Comparison of ENCODE assay signal across 19 mouse cellular contexts in the genomic region with DNA sequence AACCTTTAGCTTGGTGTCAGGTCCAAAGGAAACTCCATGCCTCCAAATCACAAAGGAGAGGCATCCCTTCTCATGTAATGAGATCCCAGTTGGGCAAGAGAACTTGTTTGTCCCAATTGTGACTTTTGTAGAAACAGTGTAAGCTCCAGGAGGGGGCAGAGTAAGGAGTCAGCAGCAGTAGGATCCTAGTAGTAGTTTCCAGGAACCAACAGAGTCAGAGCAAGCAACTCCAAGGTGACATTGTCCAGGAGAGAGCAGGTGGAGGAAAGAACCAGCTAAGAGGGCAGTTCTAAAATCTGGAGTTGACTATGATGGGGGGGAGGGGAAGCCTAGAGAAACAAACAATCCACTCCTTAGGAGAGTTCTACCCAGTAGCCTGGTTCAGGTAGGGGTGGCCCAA. TPM values are rescaled to one million over a fixed set of nuclear protein-coding genes. Genes with fewer than 3 reads are reported as not detected.
"Had no signal": no experiment of that assay in that cellular context is flagged by ENCODE, and none has a peak within 500 bp of the region (broad histone marks: within the 10 kb centered on the region; RNA-seq: fewer than 3 reads in every experiment).

No protein-coding gene starts in this region.

- H3K4me1 ChIP-seq: midbrain, embryonic 12.5 days; neural tube, embryonic 12.5 days had no signal

- H3K4me3 ChIP-seq: lung, embryonic 15.5 days; midbrain, embryonic 10.5 days; midbrain, embryonic 12.5 days; neural tube, embryonic 12.5 days had no signal

- H3K4me2 ChIP-seq: lung, embryonic 15.5 days; midbrain, embryonic 12.5 days; neural tube, embryonic 12.5 days had no signal

- H3K9ac ChIP-seq: liver, embryonic 14.5 days; lung, embryonic 15.5 days; midbrain, embryonic 12.5 days; neural tube, embryonic 12.5 days had no signal

- H3K27ac ChIP-seq: liver, embryonic 14.5 days; lung, embryonic 15.5 days; midbrain, embryonic 10.5 days; midbrain, embryonic 12.5 days; neural tube, embryonic 12.5 days had no signal

- H3K9me3 ChIP-seq: lung, embryonic 15.5 days; midbrain, embryonic 10.5 days; midbrain, embryonic 12.5 days; neural tube, embryonic 12.5 days had no signal

- DNase-seq: lung, adult 2 months; lung, postnatal 10 days; lung, postnatal 4 days; midbrain, embryonic 14.5 days; right cerebral cortex, postnatal 25 days; right cerebral cortex, postnatal 4 days; spleen, adult 18-20 months; thymus, adult 2 months; thymus, postnatal 25 days; thymus, postnatal 4 days had no signal

- ATAC-seq: midbrain, embryonic 16.5 days had no signal

- H3K27me3 ChIP-seq: lung, embryonic 15.5 days; midbrain, embryonic 12.5 days; neural tube, embryonic 12.5 days had no signal

- H3K36me3 ChIP-seq: lung, embryonic 15.5 days; midbrain, embryonic 10.5 days; midbrain, embryonic 12.5 days; neural tube, embryonic 12.5 days had no signal

RNA-seq across cellular contexts. Expression of a gene that starts 7.5 kb away (rescaled TPM):
- total RNA-seq: megakaryocyte, adult 5-6 weeks; megakaryocyte-erythroid progenitor cell, adult 5-6 weeks; neutrophil, adult 5-6 weeks had no signal
